Mouse (Mus musculus): ENCODE measurements around the gene Fgf8.

Fgf8 gene

GRCm38 (mm10) chr19:45730042-45730441 lies 12.7 kb downstream of the Fgf8 start:
- no peak for DNase-seq (ENCODE audit: low read depth, low spot score)

DNA sequence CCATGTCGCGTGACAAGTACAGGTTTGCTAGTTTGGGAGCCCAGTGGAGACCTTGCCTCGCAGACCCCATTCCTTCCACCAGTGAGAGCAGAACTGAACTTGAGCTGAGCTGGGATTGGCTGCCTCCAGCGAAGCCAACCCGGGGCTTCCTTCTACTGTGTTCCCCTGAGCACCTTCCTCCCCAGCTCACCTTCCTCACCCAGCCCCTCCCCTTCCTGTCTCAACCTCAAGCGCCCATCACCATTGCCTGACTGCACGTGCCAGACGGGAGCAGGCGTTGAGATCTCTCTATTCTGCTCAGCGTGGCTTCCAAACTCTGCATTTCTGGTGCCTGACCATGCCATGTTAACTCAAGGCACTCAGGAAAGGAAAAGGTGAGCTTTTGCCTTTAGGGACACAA lies 15.5 kb downstream of the Fgf8 start:
- DNase-seq (ENCODE audit: low read depth, low spot score) = no peak

DNA sequence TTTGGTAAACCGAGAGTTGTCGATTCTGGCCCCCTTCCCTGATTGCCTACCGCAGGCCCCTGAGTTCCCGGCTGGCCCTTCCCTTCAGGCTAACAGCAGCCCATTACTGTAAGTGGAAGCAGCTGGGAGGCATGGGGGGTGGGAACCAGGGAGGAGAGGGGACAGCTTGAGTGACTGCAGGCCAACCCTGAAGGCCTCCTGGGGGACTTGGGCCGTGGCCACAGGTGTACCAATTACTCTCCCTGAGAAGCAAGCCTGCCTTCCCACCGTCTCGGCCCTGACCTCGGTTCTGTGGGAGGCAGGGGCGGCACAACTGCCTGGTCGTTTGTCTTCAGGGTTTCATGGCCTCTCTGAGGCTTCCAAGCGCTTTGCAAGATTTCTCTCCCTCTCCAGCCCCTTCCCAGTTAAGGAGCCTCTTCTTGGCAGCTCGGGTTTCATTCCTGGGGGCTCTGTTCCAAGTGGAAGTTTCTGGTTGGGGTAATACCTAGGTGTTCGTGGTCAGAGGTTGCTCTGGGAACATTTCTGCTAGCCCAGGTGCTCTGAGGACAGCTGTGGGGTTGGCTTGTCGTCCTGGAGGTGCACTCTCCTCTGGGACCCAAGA lies 16.9 kb downstream of the Fgf8 start:
- no peak for DNase-seq (ENCODE audit: low read depth, low spot score)

- DNase-seq (ENCODE audit: low read depth, low spot score) = no peak
Measured at GRCm38 (mm10) chr19:45722188-45722587, 20.5 kb downstream of the Fgf8 start.

DNA sequence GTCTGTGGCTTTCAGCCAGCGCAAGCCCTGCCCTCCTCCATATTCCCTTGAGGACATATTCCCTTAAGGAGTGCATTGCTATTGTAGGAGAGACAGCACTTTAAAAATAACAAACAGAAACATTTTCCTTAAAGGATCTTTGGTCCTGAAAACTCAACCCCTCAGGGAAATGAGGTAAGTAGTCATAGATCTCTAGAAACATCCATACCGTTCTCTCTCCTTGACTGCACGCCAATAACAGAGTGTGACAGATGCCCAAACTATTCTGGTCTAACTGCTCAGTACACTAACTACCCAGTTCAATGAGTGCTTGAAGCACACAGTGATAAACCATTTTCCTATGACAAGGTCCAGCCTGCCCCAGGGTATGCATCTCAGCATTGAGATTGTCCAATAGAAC lies 24.4 kb downstream of the Fgf8 start:
- DNase-seq (ENCODE audit: low read depth, low spot score) = no peak

- no peak for DNase-seq (ENCODE audit: low read depth, low spot score)
Measured at GRCm38 (mm10) chr19:45717493-45718220, 25.1 kb downstream of the Fgf8 start.

DNA sequence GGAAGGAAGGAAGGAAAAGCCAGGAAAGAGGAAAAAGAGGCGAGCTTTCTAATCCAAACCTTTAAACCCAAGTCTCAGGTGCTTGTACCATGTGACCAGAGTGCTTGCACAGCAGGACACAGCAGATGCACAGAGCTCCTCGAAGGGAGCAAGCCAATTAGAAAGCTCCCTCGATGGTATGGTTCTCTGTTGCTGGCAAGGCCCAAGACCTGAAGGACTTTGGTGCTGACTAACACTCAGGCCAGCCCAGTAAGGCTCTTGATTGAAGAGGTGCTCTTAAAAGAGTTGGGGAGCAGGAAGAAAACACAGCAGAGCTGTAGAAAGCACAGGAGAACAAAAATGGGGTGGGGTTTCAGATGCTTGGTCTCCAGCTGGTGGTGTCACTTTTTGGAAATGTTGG lies 34.0 kb downstream of the Fgf8 start:
- DNase-seq (ENCODE audit: low read depth, low spot score) = no peak

- no peak for DNase-seq (ENCODE audit: low read depth, low spot score)
Measured at GRCm38 (mm10) chr19:45696281-45696600, 46.5 kb downstream of the Fgf8 start.

DNA sequence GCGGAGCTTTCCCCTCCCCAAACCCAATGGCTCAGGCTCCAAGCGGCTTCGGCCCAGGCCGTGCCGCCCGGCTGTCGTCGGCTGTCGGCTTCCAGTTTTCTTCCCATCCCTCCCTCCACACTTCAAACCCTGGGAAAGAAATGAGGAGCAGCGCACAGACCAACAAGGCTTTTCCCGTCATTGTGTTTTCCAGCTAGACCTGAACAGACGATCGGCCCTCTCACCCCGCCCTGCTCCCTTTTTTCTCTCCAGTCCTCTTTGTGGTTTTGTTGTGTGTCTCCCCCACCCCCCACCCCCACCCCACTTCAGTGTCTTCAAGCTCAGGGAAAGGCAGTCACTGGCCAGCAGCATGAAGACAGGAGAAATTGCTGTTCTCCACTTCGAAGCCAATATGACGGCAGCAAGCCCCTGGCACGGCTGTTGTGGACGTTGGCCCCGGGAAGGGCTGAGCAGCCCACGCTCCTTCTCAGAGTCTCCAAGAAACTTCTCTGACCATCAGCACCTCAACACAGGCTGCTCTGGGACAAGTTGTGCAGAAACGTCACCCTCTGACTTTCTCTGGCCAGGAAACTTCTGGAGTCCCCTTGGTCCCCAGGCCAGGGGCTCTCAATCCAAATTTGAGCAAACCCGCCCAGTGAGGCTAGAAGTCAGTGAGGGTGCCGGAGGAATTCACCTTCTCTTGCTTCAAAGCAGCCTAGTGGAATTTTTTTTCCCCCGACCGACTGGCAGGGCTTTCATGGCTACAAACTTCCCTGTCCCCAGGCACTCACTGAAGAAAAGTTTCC lies 47.0 kb downstream of the Fgf8 start:
- no peak for DNase-seq (ENCODE audit: low read depth, low spot score)

DNA sequence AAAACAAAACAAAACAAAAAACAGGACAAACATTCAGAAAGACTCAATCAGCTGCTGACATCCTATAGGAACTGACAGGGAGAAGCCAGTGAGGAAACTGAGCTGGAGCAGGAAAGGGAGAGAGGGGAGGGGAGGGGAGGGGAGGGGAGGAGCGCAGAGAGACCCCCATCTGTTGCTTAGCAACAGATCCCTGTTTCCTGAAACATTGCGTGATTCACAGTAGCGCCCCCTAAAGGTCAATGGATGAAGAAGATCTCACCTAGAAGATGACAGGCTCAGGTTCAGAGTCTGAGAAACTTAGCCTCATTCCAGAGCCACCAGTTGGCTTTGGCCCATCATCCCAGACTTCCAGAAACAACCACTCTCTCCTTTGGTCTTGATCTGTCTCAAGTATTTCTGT lies 48.7 kb downstream of the Fgf8 start:
- DNase-seq (ENCODE audit: low read depth, low spot score) = peak; percentile 85

GRCm38 (mm10) chr19:45692211-45692610 lies 50.5 kb downstream of the Fgf8 start:
- DNase-seq (ENCODE audit: low read depth, low spot score) = no peak

GRCm38 (mm10) chr19:45691001-45691535 lies 51.6 kb downstream of the Fgf8 start:
- no peak for DNase-seq (ENCODE audit: low read depth, low spot score)

GRCm38 (mm10) chr19:45687001-45687400 lies 55.7 kb downstream of the Fgf8 start:
- no peak for DNase-seq (ENCODE audit: low read depth, low spot score)
